Mouse (Mus musculus) liver, embryonic 11.5 days (tissue): ENCODE measurements around the gene Wdr18. TPM values are rescaled to one million over a fixed set of nuclear protein-coding genes. Genes with fewer than 3 reads are reported as not detected.

Source experiments
- ATAC-seq: fragments of 200-750 bp; cut with Nextera tagmentation; replicated peaks from 2 replicates; pipeline ENCODE4 v1.8.0; 2017; ENCODE audit warnings: moderate number of reproducible peaks, mild to moderate bottlenecking, moderate TSS enrichment, moderate library complexity; ENCODE audit not compliant: low FRiP score
- DNase-seq: peaks from one replicate; pipeline ENCODE4 v3.0.0-alpha.2; 2017; ENCODE audit warnings: low spot score
- H3K27ac ChIP-seq: fragments of 300-500 bp; sonication (generic); 2 replicates; pipeline ENCODE4 v1.5.1; 2014; ENCODE audit warnings: mild to moderate bottlenecking, low read depth, low read length, control low read depth
- H3K27me3 ChIP-seq: fragments of 300-500 bp; sonication (generic); replicated peaks from 2 replicates; pipeline ENCODE4 v1.6.1; 2014; ENCODE audit warnings: low read length, mixed read lengths; ENCODE audit not compliant: control insufficient read depth, insufficient read depth
- H3K36me3 ChIP-seq: fragments of 300-500 bp; sonication (generic); 2 replicates; pipeline ENCODE4 v1.6.1; 2014; ENCODE audit warnings: mild to moderate bottlenecking, low read length, moderate library complexity, mixed read lengths; ENCODE audit not compliant: control insufficient read depth, insufficient read depth
- H3K4me1 ChIP-seq: fragments of 300-500 bp; sonication (generic); replicated peaks from 2 replicates; pipeline ENCODE4 v1.6.1; 2014; ENCODE audit warnings: low read length, mixed read lengths; ENCODE audit not compliant: control insufficient read depth, insufficient read depth
- H3K4me2 ChIP-seq: fragments of 300-500 bp; sonication (generic); 2 replicates; pipeline ENCODE4 v1.6.1; 2014; ENCODE audit warnings: mild to moderate bottlenecking, control low read depth, moderate library complexity
- H3K4me3 ChIP-seq: fragments of 300-500 bp; sonication (generic); 2 replicates; pipeline ENCODE4 v1.5.1; 2014; ENCODE audit warnings: low read depth, low read length, control low read depth
- H3K9ac ChIP-seq: fragments of 300-500 bp; sonication (generic); 2 replicates; pipeline ENCODE4 v1.6.1; 2014; ENCODE audit warnings: low read depth, low read length, control low read depth
- H3K9me3 ChIP-seq: fragments of 300-500 bp; sonication (generic); 2 replicates; pipeline ENCODE4 v1.6.1; 2016; ENCODE audit warnings: low read length, inconsistent platforms, mixed read lengths; ENCODE audit not compliant: control insufficient read depth
- WGBS: fragments of 180-500 bp; shearing (Covaris S2); extraction: QIAGEN DNeasy Blood & Tissue Kit; methylation state at CpG from one replicate; pipeline ENCODE4 v1.1.7; 2014; 5-methylcytosine and 5-hydroxymethylcytosine counted together
- polyA plus RNA-seq: library from polyadenylated mRNA; unstranded; fragments of >200 nt; fragmentation: Nextera tagmentation; extraction: Ambion mirVana; gene quantifications from 2 replicates; pipeline ENCODE4 v1.2.1, GENCODE M21; 2014

The Wdr18 gene
- polyA plus RNA-seq, 1 experiment from 2014 or later: 164 TPM

DNA sequence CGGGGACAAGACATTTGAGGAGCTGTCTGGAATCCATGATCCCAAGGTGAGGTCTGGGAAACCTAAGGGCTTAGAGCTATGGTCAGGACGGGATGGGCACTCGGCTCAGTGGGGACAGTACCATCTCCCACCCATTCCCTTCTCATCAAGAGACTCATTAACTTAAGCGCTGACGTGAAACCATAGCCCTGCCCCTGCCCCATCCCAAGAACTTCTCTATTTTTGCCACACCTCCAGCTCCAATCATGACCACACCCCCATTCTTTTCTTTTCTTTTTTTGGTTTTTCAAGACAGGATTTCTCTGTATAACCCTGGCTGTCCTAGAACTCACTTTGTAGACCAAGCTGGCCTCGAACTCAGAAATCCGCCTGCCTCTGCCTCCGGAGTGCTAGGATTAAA is 14.7 kb downstream of the Wdr18 start:
- peaks cover 36% of the 10 kb centered on the region for H3K27me3 ChIP-seq
- peaks cover 21% of the 10 kb centered on the region for H3K9me3 ChIP-seq
- WGBS: 80% methylated on average over 8 of the region's 8 CpGs
- no peak for DNase-seq
- no peak overlapping the region for H3K9ac ChIP-seq
- peaks cover 44% of the 10 kb centered on the region for H3K36me3 ChIP-seq
- ATAC-seq: no peak
- no peak overlapping the region for H3K4me2 ChIP-seq
- peaks cover 5% of the 10 kb centered on the region; the same call in 1 of the 2 replicates for H3K4me1 ChIP-seq
- H3K4me3 ChIP-seq: no peak overlapping the region
- H3K27ac ChIP-seq: no peak overlapping the region

DNA sequence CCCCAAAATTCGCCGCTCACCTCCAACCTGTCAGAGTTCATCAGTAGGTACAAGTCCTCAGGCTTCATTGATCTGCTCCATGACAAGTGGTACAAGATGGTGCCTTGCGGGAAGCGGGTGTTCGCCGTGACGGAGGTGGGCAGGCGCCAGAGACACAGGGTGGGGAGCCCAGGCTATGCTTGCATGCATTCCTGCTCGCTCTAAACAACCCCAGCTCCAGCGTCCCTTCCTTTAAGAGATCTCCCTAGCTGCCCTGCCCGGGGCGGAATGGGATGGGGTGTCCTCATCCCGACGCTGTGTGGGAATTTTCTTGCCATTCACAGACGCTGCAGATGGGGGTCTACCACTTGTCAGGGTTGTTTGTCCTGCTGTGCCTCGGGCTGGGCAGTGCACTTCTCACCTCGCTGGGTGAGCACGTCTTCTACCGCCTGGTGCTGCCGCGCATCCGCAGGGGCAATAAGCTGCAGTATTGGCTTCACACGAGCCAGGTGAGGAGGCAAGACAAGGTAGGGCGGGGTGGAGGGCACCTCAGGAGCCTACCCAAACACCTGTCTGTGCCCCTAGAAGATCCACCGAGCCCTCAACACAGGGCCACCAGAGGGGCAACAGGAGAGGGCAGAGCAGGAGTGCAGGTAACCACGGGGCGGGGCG is 16.2 kb downstream of the Wdr18 start:
- Histone ChIP-seq H3K4me2 (no peak overlapping the region), H3K9me3 (peaks cover 21% of the 10 kb centered on the region), H3K4me3 (no peak overlapping the region), H3K4me1 (peaks cover 7% of the 10 kb centered on the region; the same call in 1 of the 2 replicates), H3K9ac (no peak overlapping the region), H3K27me3 (peaks cover 22% of the 10 kb centered on the region), H3K36me3 (peaks cover 49% of the 10 kb centered on the region), H3K27ac (no peak overlapping the region)
- ATAC-seq: no peak
- no peak for DNase-seq
- WGBS: 85% methylated on average over 28 of the region's 28 CpGs

DNA sequence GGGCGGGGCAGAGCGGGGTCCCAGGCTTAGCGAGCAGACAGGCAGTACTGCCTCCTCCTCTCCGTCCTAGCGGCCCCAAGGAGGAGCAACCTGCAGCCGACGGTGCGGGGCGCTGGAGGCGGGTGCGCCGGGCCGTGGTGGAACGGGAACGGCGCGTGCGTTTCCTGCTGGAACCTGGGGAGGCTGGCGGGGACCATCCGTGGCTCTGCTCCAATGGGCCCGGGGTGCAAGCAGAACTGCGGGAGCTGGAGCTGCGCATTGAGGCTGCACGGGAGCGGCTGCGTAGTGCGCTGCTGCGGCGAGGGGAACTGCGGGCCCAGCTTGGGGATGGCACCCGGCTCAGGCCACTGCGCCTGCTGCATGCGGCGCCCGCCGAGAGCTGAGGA is 16.8 kb downstream of the Wdr18 start:
- Histone ChIP-seq H3K36me3 (peaks cover 50% of the 10 kb centered on the region), H3K4me3 (no peak overlapping the region), H3K9ac (no peak overlapping the region), H3K27me3 (peaks cover 17% of the 10 kb centered on the region), H3K9me3 (peaks cover 21% of the 10 kb centered on the region), H3K4me2 (no peak overlapping the region), H3K27ac (no peak overlapping the region), H3K4me1 (peaks cover 12% of the 10 kb centered on the region; the same call in 1 of the 2 replicates)
- DNase-seq: no peak
- no peak for ATAC-seq
- WGBS: 92% methylated on average over 36 of the region's 36 CpGs

DNA sequence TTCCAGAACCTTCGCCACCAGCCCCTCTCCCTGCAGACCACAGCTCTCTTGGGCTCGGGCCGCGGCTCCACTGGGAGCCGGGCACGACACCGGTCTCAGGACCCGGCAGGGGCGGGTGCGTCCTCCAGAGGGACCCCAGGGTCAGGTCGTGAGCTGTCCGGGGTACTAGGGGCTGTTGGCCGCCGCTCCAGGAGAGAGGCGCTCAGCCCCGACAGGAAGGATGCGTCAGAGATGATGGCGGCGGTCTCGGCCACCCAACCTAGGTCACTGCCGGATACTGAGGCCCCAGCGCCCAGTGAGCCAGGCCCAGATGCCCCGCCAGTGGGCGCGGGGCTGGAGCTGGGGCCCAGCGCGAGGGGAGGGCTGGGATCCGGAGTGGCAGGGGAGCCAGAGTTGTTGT is 17.4 kb downstream of the Wdr18 start:
- WGBS: 82% methylated on average over 28 of the region's 28 CpGs
- ATAC-seq (no peak), DNase-seq (no peak)
- Histone ChIP-seq H3K9me3 (peaks cover 21% of the 10 kb centered on the region), H3K9ac (no peak overlapping the region), H3K27me3 (peaks cover 10% of the 10 kb centered on the region), H3K4me3 (no peak overlapping the region), H3K36me3 (peaks cover 50% of the 10 kb centered on the region), H3K4me1 (peaks cover 15% of the 10 kb centered on the region), H3K4me2 (no peak overlapping the region), H3K27ac (no peak overlapping the region)

DNA sequence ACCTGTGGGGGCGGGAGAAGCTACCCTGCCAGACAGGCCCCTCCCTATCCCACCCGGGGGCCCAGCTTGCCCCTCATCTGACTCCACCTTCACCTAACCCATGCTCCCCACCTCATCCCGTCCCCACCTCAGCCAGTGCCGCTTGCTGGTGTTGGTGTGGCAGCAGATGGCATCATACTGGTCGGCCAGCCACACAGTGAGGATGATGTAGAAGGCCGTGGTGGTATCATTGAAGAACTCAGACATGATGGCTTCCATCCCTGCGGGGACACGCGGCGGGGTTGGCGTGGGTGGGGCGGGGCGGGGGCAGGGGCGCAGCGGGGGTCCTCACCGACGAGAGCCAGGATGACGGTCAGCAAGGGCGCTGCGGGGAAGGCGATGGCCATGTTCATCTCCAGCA is 18.1 kb downstream of the Wdr18 start:
- Histone ChIP-seq H3K4me3 (no peak overlapping the region), H3K4me2 (no peak overlapping the region), H3K9me3 (peaks cover 21% of the 10 kb centered on the region), H3K27ac (no peak overlapping the region), H3K36me3 (peaks cover 50% of the 10 kb centered on the region), H3K9ac (no peak overlapping the region), H3K4me1 (peaks cover 22% of the 10 kb centered on the region), H3K27me3 (peaks cover 3% of the 10 kb centered on the region; the same call in 1 of the 2 replicates)
- 94% methylated on average over 21 of the region's 21 CpGs for WGBS
- no peak for ATAC-seq
- no peak for DNase-seq

DNA sequence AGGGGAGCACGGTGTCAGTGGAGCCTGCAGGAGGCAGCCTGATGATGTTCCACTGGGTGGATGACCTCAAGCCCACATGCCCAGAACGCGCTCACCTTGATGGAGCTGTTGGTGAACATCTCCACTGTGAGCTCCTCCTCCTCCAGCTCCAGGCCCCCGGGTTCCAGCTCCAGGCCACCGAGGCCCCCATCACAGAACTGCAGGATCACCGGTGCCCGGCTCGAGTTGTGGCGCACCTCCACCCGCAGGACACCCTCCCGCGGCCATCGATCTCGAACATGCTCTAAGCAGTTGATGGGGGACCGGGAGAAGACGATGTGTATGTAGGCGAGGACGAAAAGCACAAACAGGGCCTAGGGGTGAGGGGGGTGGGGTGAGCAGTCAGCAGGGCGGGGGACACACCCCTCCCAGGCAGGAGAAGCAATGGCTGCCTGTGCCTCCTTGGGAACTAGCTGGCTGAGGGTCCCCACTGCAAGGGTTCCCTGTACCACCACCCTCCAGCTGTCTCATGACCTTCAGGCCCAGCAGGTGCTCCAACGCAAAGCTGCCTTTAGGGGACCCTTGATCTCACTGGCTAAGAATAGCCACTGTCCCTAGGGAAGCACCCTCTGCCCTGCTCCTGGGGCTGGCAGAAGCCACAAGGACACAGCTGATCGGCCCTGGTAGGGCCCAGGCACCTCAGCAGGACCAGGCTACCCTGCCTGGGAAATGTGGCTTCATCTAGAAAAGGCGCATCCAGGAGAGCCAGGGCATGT is 19.6 kb downstream of the Wdr18 start:
- DNase-seq (no peak), ATAC-seq (no peak)
- WGBS: 91% methylated on average over 22 of the region's 22 CpGs
- Histone ChIP-seq H3K4me2 (no peak overlapping the region), H3K36me3 (peaks cover 50% of the 10 kb centered on the region), H3K9me3 (peaks cover 21% of the 10 kb centered on the region), H3K4me3 (no peak overlapping the region), H3K4me1 (peaks cover 27% of the 10 kb centered on the region), H3K9ac (no peak overlapping the region), H3K27me3 (no peaks in the 10 kb centered on the region), H3K27ac (no peak overlapping the region)

DNA sequence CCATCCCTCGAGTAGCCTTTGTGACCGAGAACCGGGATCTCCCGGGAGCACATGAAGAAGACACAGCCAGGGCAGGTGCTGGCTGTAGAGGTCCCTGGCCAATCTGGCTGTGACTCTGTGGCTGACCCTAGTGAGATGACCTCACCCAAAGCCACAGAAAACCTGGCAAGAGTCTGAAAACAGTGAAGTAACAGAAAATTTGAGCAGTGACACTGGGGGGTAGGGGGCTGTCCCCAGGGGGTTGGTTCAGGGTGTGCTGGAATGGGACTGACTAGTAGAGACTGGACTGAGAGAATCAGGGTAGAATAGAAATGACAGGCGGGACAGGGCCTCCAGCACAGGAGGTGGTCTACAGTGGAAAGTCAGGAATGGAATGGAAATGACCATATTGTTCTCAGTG is 23.3 kb downstream of the Wdr18 start:
- H3K4me1 ChIP-seq: peaks cover 51% of the 10 kb centered on the region
- peak overlapping the region; percentile 92 for H3K9ac ChIP-seq
- peaks cover 3% of the 10 kb centered on the region; the same call in 1 of the 2 replicates for H3K27me3 ChIP-seq
- H3K36me3 ChIP-seq: peaks cover 19% of the 10 kb centered on the region
- peak overlapping the region; percentile 93 for H3K4me2 ChIP-seq
- DNase-seq (no peak), ATAC-seq (no peak)
- H3K9me3 ChIP-seq: no peaks in the 10 kb centered on the region
- H3K27ac ChIP-seq: peak overlapping the region; percentile 98
- 82% methylated on average over 5 of the region's 5 CpGs for WGBS
- peak overlapping the region; percentile 92 for H3K4me3 ChIP-seq

DNA sequence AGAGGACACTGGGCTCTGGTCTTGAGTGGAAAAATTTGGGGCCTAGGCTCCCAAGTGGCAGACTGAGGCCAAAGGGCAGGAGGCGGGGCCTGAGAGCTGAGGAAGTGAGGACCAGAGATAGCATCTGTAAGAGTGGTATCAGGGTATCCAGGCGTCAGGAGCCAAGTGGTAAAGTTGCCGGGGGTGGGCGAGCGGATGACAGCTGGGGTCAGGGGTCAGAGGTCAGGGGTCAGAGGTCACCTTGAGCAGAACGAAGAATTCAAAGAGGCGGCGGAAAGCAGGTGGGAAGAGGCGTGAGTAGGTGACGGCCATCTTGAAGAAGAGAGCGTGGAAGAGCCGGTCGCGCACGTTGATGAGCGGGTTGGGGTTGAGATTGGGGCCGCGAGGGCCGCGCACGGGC is 23.7 kb downstream of the Wdr18 start:
- WGBS: under 1% methylated on average over 21 of the region's 21 CpGs
- H3K4me1 ChIP-seq: peaks cover 55% of the 10 kb centered on the region

More for the DNA sequence above, 23.7 kb downstream of the Wdr18 start:
- Histone ChIP-seq H3K9ac (peak overlapping the region; percentile 92), H3K4me3 (peak overlapping the region; percentile 92), H3K27me3 (peaks cover 3% of the 10 kb centered on the region; the same call in 1 of the 2 replicates), H3K36me3 (peaks cover 14% of the 10 kb centered on the region), H3K9me3 (no peaks in the 10 kb centered on the region), H3K4me2 (peak overlapping the region; percentile 93), H3K27ac (peak overlapping the region; percentile 98)
- DNase-seq: peak; percentile 73
- no peak for ATAC-seq
